Mouse (Mus musculus) neural tube, embryonic 12.5 days (tissue): ENCODE measurements around the gene Dock2. TPM values are rescaled to one million over a fixed set of nuclear protein-coding genes. Genes with fewer than 3 reads are reported as not detected.

Source experiments
- ATAC-seq: fragments of 200-750 bp; cut with Nextera tagmentation; 2 replicates; pipeline ENCODE4 v1.8.0; 2017; ENCODE audit warnings: low read depth, mild to moderate bottlenecking, moderate TSS enrichment, moderate library complexity; ENCODE audit not compliant: low FRiP score
- H3K27ac ChIP-seq: fragments of 300-500 bp; sonication (generic); 2 replicates; pipeline ENCODE4 v1.5.1; 2016
- H3K27me3 ChIP-seq: fragments of 300-500 bp; sonication (generic); replicated peaks from 2 replicates; pipeline ENCODE4 v1.6.1; 2016; ENCODE audit warnings: mild to moderate bottlenecking
- H3K36me3 ChIP-seq: fragments of 300-500 bp; sonication (generic); 2 replicates; pipeline ENCODE4 v1.6.1; 2016; ENCODE audit warnings: mild to moderate bottlenecking
- H3K4me1 ChIP-seq: fragments of 300-500 bp; sonication (generic); 2 replicates; pipeline ENCODE4 v1.6.1; 2016
- H3K4me2 ChIP-seq: fragments of 300-500 bp; sonication (generic); replicated peaks from 2 replicates; pipeline ENCODE4 v1.6.1; 2016; ENCODE audit warnings: mild to moderate bottlenecking
- H3K4me3 ChIP-seq: fragments of 300-500 bp; sonication (generic); 2 replicates; pipeline ENCODE4 v1.5.1; 2016
- H3K9ac ChIP-seq: fragments of 300-500 bp; sonication (generic); 2 replicates; pipeline ENCODE4 v1.6.1; 2016; ENCODE audit warnings: mild to moderate bottlenecking
- H3K9me3 ChIP-seq: fragments of 300-500 bp; sonication (generic); 2 replicates; pipeline ENCODE4 v1.6.1; 2016; ENCODE audit warnings: mild to moderate bottlenecking
- WGBS: fragments of 180-500 bp; shearing (Covaris S2); methylation state at CpG from one replicate; pipeline ENCODE4 v1.1.7; 2016; 5-methylcytosine and 5-hydroxymethylcytosine counted together
- polyA plus RNA-seq: library from polyadenylated mRNA; unstranded; fragments of >200 nt; fragmentation: Nextera tagmentation; extraction: Ambion mirVana; gene quantifications from 2 replicates; pipeline ENCODE4 v1.2.1, GENCODE M21; 2016

Gene Dock2
- polyA plus RNA-seq, 1 experiment from 2014 or later = 1.1 TPM

DNA sequence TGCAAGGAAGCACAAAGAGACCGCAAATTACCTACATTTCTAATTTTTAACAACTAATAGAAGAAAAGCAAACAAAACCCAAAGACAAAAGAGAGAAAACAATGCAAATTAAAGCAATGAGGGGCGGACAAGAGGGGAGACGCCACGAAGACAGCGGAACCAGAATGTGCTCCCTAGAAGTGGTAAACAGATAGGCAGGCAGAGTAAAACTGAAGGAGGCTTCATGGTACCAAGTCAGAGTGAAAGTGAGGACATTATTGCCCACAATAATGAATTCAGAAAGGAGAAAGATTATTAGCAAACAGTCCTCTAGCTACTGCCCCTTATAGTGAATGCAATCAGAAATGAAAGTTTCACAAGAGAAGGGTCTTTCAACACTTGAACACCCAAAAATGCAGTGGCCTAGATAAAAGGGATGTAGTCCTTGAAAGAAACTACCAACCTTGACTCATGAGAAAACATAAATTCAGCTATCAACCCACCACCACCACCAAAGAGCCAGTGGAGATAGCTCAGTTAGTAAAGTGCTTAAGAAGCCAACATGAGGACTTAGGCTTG, 21.0 kb downstream of the Dock2 start:
- Histone ChIP-seq H3K9ac (no peak overlapping the region), H3K9me3 (no peaks in the 10 kb centered on the region), H3K27ac (no peak overlapping the region), H3K36me3 (no peaks in the 10 kb centered on the region), H3K4me3 (no peak overlapping the region), H3K27me3 (no peaks in the 10 kb centered on the region), H3K4me1 (no peaks in the 10 kb centered on the region), H3K4me2 (no peak overlapping the region)
- no peak for ATAC-seq
- WGBS = 91% methylated on average over 5 of the region's 5 CpGs

DNA sequence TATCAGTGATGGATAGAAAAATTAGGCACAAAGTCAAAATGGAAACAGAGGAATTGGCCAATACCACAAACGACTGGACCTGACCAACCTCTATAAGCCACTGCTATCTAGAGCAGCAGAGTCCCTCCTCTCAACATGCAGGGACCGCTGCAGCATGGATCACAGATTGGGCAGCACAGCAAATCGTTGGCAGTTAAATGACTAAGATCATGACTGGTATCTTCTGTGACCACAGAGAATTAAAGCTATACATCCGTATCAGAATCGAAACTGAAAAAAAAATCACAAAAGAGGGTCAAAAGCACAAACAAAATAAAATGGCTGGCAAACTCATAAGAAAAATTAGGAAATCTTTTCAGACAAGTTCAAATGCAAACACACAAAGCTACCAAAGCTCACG, 21.6 kb downstream of the Dock2 start:
- no peak overlapping the region for H3K4me3 ChIP-seq
- no peaks in the 10 kb centered on the region for H3K4me1 ChIP-seq
- no peak for ATAC-seq
- no peaks in the 10 kb centered on the region for H3K36me3 ChIP-seq
- WGBS = 91% methylated on average over 6 of the region's 6 CpGs
- H3K9ac ChIP-seq = no peak overlapping the region
- H3K27me3 ChIP-seq = no peaks in the 10 kb centered on the region
- no peak overlapping the region for H3K27ac ChIP-seq
- no peak overlapping the region for H3K4me2 ChIP-seq
- no peaks in the 10 kb centered on the region for H3K9me3 ChIP-seq

DNA sequence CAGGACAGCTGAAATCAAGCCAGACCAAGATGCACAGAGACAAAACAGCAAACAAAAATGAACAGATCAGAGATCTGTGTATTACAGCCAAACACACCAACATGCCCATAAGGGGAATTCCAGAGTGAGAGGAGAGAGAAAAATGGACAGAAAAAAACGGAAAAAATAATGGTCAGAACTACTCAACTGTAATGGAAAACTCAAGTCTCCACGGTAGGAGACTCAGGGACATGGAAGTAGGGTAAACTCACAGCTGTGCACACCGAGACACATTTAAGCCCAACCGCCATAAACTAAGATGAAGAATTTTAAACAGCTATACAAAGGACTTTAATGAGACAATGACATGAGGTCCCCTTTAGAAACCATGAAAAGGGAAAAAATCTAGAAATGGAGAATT, 24.1 kb downstream of the Dock2 start:
- Histone ChIP-seq H3K4me1 (no peaks in the 10 kb centered on the region), H3K27ac (no peak overlapping the region), H3K9ac (no peak overlapping the region), H3K27me3 (no peaks in the 10 kb centered on the region), H3K4me2 (no peak overlapping the region), H3K4me3 (no peak overlapping the region), H3K9me3 (no peaks in the 10 kb centered on the region), H3K36me3 (no peaks in the 10 kb centered on the region)
- no peak for ATAC-seq
- 85% methylated on average over 4 of the region's 4 CpGs for WGBS

DNA sequence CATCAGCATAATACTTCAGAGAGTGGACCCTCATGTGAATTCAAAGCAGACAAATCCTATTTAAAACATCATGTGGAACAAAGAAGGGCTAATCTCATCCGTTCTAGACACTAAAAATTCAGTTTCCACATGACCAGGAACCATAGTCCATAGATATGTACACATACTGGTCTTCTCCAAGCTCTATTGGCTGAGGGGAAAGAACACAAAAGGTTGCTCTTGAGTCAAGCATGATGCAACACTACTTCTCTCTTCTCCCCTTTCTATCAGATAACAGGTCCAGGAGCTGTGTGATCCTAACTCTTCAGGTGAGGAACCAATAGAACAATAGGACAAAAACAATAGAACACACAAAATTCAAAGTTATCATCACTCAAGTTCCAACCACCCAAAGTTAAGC, 42.6 kb downstream of the Dock2 start:
- Histone ChIP-seq H3K9ac (no peak overlapping the region), H3K9me3 (no peaks in the 10 kb centered on the region), H3K4me1 (peaks cover 5% of the 10 kb centered on the region; the same call in 1 of the 2 replicates), H3K4me2 (no peak overlapping the region), H3K27ac (no peak overlapping the region), H3K36me3 (no peaks in the 10 kb centered on the region), H3K27me3 (no peaks in the 10 kb centered on the region), H3K4me3 (no peak overlapping the region)
- WGBS = 73% methylated on average over 1 of the region's 1 CpGs
- ATAC-seq = no peak

DNA sequence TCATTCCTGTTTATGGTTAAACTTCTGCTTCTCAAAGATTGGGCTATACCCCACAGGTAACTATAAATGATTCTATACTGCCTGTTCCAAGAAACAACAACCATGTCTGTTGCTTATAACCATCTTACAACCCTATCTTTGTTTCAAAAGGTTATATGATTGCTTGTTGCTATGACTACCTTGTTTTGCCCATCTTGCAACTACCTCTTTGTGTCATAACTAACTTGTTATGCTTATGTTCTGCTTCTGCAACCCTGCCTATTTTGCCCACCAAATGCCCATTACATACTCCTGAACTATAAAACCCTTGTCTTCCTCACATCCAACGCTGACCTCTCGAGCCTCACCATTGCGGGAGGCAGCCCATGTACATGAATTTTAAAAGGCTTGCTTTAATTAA, 43.9 kb downstream of the Dock2 start:
- peaks cover 5% of the 10 kb centered on the region; the same call in 1 of the 2 replicates for H3K4me1 ChIP-seq
- 91% methylated on average over 3 of the region's 3 CpGs for WGBS
- no peak for ATAC-seq

DNA sequence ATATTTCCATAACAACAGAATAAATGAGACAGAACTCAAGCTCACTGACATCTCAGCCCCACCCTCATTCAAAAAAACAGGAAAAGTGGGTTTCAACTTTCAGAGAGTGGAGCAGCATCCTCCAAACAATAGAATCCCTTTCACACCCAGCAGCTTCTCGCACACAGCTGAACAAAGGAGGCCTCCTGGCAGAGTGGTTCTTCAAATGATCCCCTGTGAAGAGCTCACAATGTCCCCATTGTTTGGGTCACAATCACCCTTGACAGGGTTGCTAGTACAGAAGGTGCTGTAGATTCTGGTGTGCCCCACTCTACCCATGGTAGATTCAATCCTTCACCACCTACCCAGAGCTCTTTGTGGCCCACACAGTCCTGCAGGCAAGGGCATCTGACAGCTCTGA, 44.7 kb downstream of the Dock2 start:
- Histone ChIP-seq H3K4me2 (no peak overlapping the region), H3K27me3 (no peaks in the 10 kb centered on the region), H3K9me3 (no peaks in the 10 kb centered on the region), H3K4me1 (peaks cover 5% of the 10 kb centered on the region; the same call in 1 of the 2 replicates), H3K27ac (no peak overlapping the region), H3K4me3 (no peak overlapping the region), H3K36me3 (no peaks in the 10 kb centered on the region), H3K9ac (no peak overlapping the region)
- ATAC-seq = peak; percentile 53; the same call in 1 of the 2 replicates
- 3% methylated on average over 1 of the region's 1 CpGs for whole genome bisulfite sequencing

More for the DNA sequence above, 43.9 kb downstream of the Dock2 start:
- no peak overlapping the region for H3K4me3 ChIP-seq
- no peak overlapping the region for H3K9ac ChIP-seq
- H3K9me3 ChIP-seq = no peaks in the 10 kb centered on the region
- H3K27me3 ChIP-seq = no peaks in the 10 kb centered on the region
- no peak overlapping the region for H3K27ac ChIP-seq
- no peak overlapping the region for H3K4me2 ChIP-seq
- H3K36me3 ChIP-seq = no peaks in the 10 kb centered on the region

DNA sequence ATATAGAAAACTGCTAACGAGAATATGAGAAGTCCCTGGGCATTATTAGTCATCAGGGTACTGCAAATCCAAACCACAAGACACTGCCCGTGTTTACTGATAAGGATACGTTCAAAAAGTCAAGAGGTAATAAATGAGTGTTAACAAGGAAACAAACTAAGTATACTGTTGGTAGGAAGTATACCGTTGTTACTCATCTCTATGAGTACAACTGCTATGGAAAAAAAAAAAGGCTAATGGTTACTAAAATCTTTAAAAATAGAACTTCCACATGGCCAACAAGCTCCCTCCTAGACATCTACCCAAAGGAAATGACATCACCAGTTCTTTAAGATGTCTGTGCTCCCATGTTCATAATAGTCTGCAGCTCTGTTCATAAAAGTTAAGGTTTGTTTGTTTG, 46.5 kb downstream of the Dock2 start:
- ATAC-seq = no peak
- Histone ChIP-seq H3K27me3 (no peaks in the 10 kb centered on the region), H3K4me3 (no peak overlapping the region), H3K9ac (no peak overlapping the region), H3K36me3 (no peaks in the 10 kb centered on the region), H3K9me3 (no peaks in the 10 kb centered on the region), H3K27ac (no peak overlapping the region), H3K4me1 (peaks cover 5% of the 10 kb centered on the region; the same call in 1 of the 2 replicates), H3K4me2 (no peak overlapping the region)
- WGBS = 94% methylated on average over 4 of the region's 4 CpGs

DNA sequence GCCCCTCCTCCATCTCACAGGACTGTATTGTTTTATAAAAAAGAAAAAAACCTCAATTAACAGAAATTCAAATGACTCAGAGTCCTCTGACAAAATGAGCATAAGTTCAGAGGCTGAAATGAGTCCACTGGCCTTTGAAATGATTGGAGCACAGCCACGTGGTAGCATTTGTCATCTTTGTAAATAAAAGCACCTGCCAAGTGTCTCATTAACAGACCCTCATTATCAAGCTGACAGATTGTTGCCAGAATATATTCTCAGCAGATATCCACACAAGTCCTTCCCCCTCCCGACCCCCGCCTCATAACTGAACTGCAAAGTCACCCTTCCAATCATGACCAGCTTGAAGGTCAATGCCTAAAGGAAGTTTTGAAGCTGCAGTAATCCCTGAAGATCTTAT, 49.7 kb downstream of the Dock2 start:
- Histone ChIP-seq H3K4me1 (0 out of 2 replicates have a peak, but pooled peaks cover 2% of the 10 kb centered on the region), H3K4me3 (no peak overlapping the region), H3K36me3 (no peaks in the 10 kb centered on the region), H3K4me2 (no peak overlapping the region), H3K9ac (no peak overlapping the region), H3K9me3 (no peaks in the 10 kb centered on the region), H3K27ac (no peak overlapping the region), H3K27me3 (no peaks in the 10 kb centered on the region)
- no peak for ATAC-seq
- WGBS = 74% methylated on average over 3 of the region's 3 CpGs

DNA sequence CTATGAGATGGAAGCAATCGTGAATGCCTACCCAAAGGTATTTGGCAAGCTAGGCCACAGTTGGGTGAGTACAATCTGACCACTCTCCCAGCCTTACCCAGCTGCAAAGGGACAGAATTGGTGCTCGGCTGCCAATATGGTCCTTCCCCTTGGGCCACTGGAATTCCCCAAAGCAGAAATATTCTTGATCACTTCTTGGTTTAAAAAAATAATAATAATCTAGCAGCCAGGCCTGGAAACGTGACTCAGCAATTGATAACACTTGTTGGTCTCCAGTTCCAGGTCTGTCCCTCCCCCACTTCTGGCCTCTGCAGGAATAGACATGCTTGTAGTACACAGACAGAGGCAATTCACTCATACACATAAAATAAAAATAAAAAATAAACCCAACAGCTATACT, 56.2 kb downstream of the Dock2 start:
- Histone ChIP-seq H3K27me3 (no peaks in the 10 kb centered on the region), H3K4me1 (no peaks in the 10 kb centered on the region), H3K27ac (no peak overlapping the region), H3K36me3 (no peaks in the 10 kb centered on the region), H3K9me3 (no peaks in the 10 kb centered on the region), H3K4me2 (no peak overlapping the region), H3K4me3 (no peak overlapping the region), H3K9ac (no peak overlapping the region)
- WGBS = 81% methylated on average over 3 of the region's 3 CpGs
- no peak for ATAC-seq

DNA sequence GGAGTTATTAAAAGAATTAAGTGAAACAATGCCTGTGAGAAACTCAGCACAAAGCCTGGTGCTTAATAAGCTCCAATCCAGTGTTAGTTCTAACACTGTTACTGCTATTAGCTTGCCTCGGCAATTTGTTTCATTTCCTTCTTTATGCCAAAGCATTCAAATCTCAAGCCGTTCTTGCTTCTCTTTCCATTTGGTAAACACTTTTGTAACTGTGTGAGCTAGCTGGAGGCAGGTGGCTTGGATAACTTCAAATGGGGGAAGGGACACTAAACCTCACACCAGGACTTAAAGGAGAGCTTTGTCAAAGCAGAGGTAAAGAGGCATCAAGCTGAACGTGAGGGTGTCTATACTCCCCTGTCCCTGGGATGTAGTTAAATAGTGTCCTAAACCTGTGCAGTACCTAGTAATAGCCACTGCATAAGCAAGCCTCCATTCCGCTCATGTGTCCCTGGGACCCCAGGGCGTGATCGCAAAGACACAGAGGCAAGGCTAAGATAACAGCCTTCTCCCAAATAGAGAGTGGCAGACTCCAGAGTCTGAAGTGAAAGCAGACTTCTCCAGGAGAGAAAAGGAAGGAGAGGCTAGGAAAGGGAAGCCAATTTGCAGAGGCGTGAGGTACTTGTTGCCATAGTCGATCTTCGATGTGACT, 56.9 kb downstream of the Dock2 start:
- Histone ChIP-seq H3K27ac (no peak overlapping the region), H3K36me3 (no peaks in the 10 kb centered on the region), H3K4me2 (no peak overlapping the region), H3K9me3 (no peaks in the 10 kb centered on the region), H3K9ac (no peak overlapping the region), H3K27me3 (no peaks in the 10 kb centered on the region), H3K4me3 (no peak overlapping the region), H3K4me1 (no peaks in the 10 kb centered on the region)
- WGBS = 80% methylated on average over 9 of the region's 9 CpGs
- no peak for ATAC-seq

DNA sequence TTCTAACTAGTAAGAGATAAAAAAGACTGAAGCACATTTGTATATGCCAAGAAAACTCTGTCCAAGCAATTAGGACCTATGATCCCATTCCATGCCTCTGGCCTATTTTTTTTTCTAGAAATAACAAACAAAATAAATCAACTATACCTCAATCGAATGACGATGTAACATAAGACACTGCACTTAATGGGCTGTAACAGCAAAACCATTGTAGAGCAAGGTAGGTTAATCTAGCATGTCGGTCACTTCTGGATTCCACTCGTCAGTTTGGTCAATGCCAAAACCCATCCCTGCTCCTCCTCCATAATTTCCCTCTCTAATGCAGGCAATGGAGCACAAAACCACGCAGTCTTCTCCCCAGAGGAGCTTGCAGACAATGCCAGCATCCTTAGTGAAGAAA, 70.3 kb downstream of the Dock2 start:
- Histone ChIP-seq H3K27ac (no peak overlapping the region), H3K4me1 (no peaks in the 10 kb centered on the region), H3K9me3 (no peaks in the 10 kb centered on the region), H3K4me2 (no peak overlapping the region), H3K36me3 (no peaks in the 10 kb centered on the region), H3K4me3 (no peak overlapping the region), H3K27me3 (no peaks in the 10 kb centered on the region), H3K9ac (no peak overlapping the region)
- no peak for ATAC-seq
- WGBS = 60% methylated on average over 5 of the region's 5 CpGs

DNA sequence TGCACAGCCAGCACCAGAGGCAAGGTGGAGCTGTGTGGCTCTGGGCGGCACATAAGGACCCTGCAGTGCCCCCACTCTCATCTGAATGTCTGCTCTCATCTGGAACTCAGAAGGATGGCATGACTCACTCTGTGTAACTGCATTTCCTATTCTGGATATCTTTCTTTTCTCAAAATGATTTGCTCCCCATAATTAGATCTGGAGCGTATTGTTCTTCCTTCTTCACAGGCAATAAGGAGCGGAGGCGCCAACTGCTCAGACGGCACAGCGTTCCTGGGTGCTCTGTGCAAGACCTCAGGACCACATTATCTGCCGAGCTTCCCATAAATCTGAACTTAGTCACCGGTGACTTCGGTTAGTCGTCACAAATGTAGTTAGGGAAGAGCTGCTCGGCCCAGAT, 75.4 kb downstream of the Dock2 start:
- no peak for ATAC-seq

DNA sequence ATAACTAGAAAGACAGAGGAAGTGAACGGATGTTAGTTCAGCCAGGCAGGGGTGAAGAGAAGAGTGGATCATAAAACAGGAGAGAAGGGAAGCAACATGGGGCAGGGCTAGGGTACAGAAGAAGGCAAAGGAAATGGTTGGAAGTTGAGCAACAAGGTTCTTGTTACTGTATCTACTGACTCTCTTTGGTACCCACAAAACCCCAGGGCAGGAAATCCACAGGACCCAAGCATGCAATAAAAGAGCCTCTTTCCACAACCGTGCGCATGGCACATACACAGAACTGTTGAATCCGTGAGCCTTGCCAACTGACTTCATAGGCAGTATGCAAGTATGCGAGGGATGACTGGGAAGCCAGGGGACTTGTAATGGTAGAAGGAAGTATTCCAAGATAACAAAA, 76.3 kb downstream of the Dock2 start:
- no peak for ATAC-seq
- no peaks in the 10 kb centered on the region for H3K9me3 ChIP-seq

More for the DNA sequence above, 75.4 kb downstream of the Dock2 start:
- no peaks in the 10 kb centered on the region for H3K36me3 ChIP-seq
- H3K4me2 ChIP-seq = no peak overlapping the region
- no peak overlapping the region for H3K27ac ChIP-seq
- whole genome bisulfite sequencing = 76% methylated on average over 11 of the region's 11 CpGs
- H3K9me3 ChIP-seq = no peaks in the 10 kb centered on the region
- H3K4me3 ChIP-seq = no peak overlapping the region
- H3K27me3 ChIP-seq = no peaks in the 10 kb centered on the region
- H3K9ac ChIP-seq = no peak overlapping the region
- no peaks in the 10 kb centered on the region for H3K4me1 ChIP-seq

More for the DNA sequence above, 76.3 kb downstream of the Dock2 start:
- Histone ChIP-seq H3K4me2 (no peak overlapping the region), H3K4me1 (no peaks in the 10 kb centered on the region), H3K4me3 (no peak overlapping the region), H3K27ac (no peak overlapping the region), H3K36me3 (no peaks in the 10 kb centered on the region), H3K9ac (no peak overlapping the region), H3K27me3 (no peaks in the 10 kb centered on the region)
- WGBS = 94% methylated on average over 5 of the region's 5 CpGs
